Mouse (Mus musculus) myocyte (in vitro differentiated cells): ENCODE results near the gene Memo1.
"Not testable (repeated sequence)": the region's sequence is repeated elsewhere in the genome, so short reads cannot be mapped to it uniquely, and the experiment has no call there.

Experiments used
- MAX ChIP-seq: IDR thresholded peaks from one replicate; pipeline ENCODE4 v1.6.1; 2011; ENCODE audit warnings: low read depth, mild to moderate bottlenecking, control low read depth
- MYOD1 ChIP-seq, 3 experiments: IDR thresholded peaks; one replicate each; pipeline ENCODE4 v1.6.1; 2011; ENCODE audit warnings: control low read depth in 2 of 3, low read depth in 2 of 3, mild to moderate bottlenecking in 2 of 3, moderate library complexity in 1 of 3; ENCODE audit not compliant: insufficient read length in 2 of 3, control insufficient read depth in 1 of 3
- POLR2A ChIP-seq: IDR thresholded peaks from one replicate; pipeline ENCODE4 v1.6.1; 2011; ENCODE audit warnings: low read depth, mild to moderate bottlenecking, control low read depth, moderate library complexity; ENCODE audit not compliant: insufficient read length
- POLR2AphosphoS2 ChIP-seq: IDR thresholded peaks from one replicate; pipeline ENCODE4 v1.6.1; 2011; ENCODE audit warnings: low read depth, control low read depth; ENCODE audit not compliant: insufficient read length
- USF1 ChIP-seq: IDR thresholded peaks from one replicate; pipeline ENCODE4 v1.6.1; 2011; ENCODE audit warnings: low read depth, mild to moderate bottlenecking, control low read depth, moderate library complexity

- TF ChIP-seq USF1; POLR2AphosphoS2; POLR2A; MAX; MYOD1 (IDR thresholded peaks at IDR 0.05; ENCODE audit: control insufficient read depth in 1 of 3, insufficient read length in 2 of 3, low read depth in 2 of 3): not testable (repeated sequence)
Observed at GRCm38 (mm10) chr17:74296991-74297390, 1.7 kb upstream of the Memo1 start.
